Comparison of ENCODE assay signal across 22 mouse cellular contexts in the genomic region with DNA sequence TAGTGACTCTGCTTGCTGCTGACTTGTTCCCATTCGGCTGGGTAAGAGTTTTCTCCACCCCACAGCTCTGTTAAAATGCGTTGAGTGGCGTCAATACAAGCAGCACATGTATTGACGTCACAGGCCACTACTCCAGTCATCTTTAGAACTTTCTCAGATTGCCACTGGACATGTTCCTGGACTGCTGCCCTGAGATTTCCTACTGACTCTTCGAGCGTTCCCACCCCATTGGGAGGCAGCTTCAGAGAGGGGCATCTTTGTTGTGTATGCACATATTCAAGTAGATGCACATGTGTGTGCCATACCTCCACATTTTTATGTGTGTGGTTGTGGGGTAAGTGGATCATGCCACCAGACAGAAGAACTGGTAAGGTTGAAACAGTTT.
DNase-seq lines count a peak whose midpoint lies in the region; ATAC-seq and TF ChIP-seq lines count a peak whose summit lies in the region.
"Had no signal": no experiment of that assay in that cellular context is flagged by ENCODE, and none has a peak within 500 bp of the region (broad histone marks: within the 10 kb centered on the region; RNA-seq: fewer than 3 reads in every experiment).

No protein-coding gene starts in this region.

- no peaks in the 10 kb centered on the region for H3K79me2 ChIP-seq in liver, adult 2 months (ENCODE audit: control insufficient read depth, insufficient read depth, low read length)

- H3K9me3 ChIP-seq in heart, embryonic 15.5 days (replicated peaks) = no peaks in the 10 kb centered on the region
- H3K9me3 ChIP-seq in heart, embryonic 10.5 days = no peaks in the 10 kb centered on the region
- H3K9me3 ChIP-seq in liver, embryonic 12.5 days (replicated peaks) = no peaks in the 10 kb centered on the region
- H3K9me3 ChIP-seq in stomach, embryonic 15.5 days = no peaks in the 10 kb centered on the region
- H3K9me3 ChIP-seq in hindbrain, embryonic 12.5 days (replicated peaks) = no peaks in the 10 kb centered on the region
- H3K9me3 ChIP-seq: forebrain, embryonic 15.5 days; limb, embryonic 13.5 days; neural tube, embryonic 13.5 days had no signal

- ATAC-seq in heart, embryonic 15.5 days (replicated peaks; ENCODE audit: insufficient number of reproducible peaks, insufficient read depth, low FRiP score, low read depth) = no peak
- no peak for ATAC-seq in liver, embryonic 12.5 days
- ATAC-seq in stomach, embryonic 15.5 days (ENCODE audit: insufficient read depth, low FRiP score, low read depth) = no peak
- ATAC-seq in hindbrain, embryonic 12.5 days (ENCODE audit: low FRiP score) = no peak
- ATAC-seq: forebrain, embryonic 15.5 days; midbrain, embryonic 16.5 days had no signal

- peak overlapping the region; percentile 73 for H3K27ac ChIP-seq in heart, embryonic 15.5 days
- no peak overlapping the region for H3K27ac ChIP-seq in heart, embryonic 10.5 days
- 0 out of 2 replicates have a peak overlapping the region, but pooled peaks have one; percentile 5 for H3K27ac ChIP-seq in liver, adult 2 months (replicated peaks; ENCODE audit: insufficient read depth, low read depth, low read length)
- no peak overlapping the region for H3K27ac ChIP-seq in liver, embryonic 12.5 days
- peak overlapping the region; percentile 58 for H3K27ac ChIP-seq in stomach, embryonic 15.5 days
- H3K27ac ChIP-seq in hindbrain, embryonic 12.5 days = no peak overlapping the region
- H3K27ac ChIP-seq: forebrain, embryonic 15.5 days; limb, embryonic 13.5 days; liver, embryonic 14.5 days; neural tube, embryonic 13.5 days had no signal

- no peak overlapping the region for H3K4me3 ChIP-seq in heart, embryonic 15.5 days
- H3K4me3 ChIP-seq in heart, embryonic 10.5 days = no peak overlapping the region
- no peak overlapping the region for H3K4me3 ChIP-seq in liver, adult 2 months (ENCODE audit: insufficient read depth, low read depth, low read length)
- H3K4me3 ChIP-seq in liver, embryonic 12.5 days = no peak overlapping the region
- no peak overlapping the region for H3K4me3 ChIP-seq in stomach, embryonic 15.5 days (replicated peaks)
- no peak overlapping the region for H3K4me3 ChIP-seq in hindbrain, embryonic 12.5 days
- H3K4me3 ChIP-seq: forebrain, embryonic 15.5 days; limb, embryonic 13.5 days; myocyte; neural tube, embryonic 13.5 days had no signal

- TF ChIP-seq POLR2A in liver, adult 2 months (IDR thresholded peaks at IDR 0.05; ENCODE audit: extremely low read depth, insufficient read depth, low read length) = no peak

- H3K4me2 ChIP-seq in heart, embryonic 15.5 days = 0 out of 2 replicates have a peak overlapping the region, but pooled peaks have one; percentile 8
- no peak overlapping the region for H3K4me2 ChIP-seq in liver, embryonic 12.5 days
- H3K4me2 ChIP-seq in stomach, embryonic 15.5 days = no peak overlapping the region
- H3K4me2 ChIP-seq in hindbrain, embryonic 12.5 days (replicated peaks) = no peak overlapping the region
- H3K4me2 ChIP-seq: forebrain, embryonic 15.5 days; limb, embryonic 13.5 days; neural tube, embryonic 13.5 days had no signal

- H3K27me3 ChIP-seq in heart, embryonic 15.5 days = no peaks in the 10 kb centered on the region
- 0 out of 2 replicates have a peak, but pooled peaks cover 12% of the 10 kb centered on the region for H3K27me3 ChIP-seq in heart, embryonic 10.5 days (ENCODE audit: insufficient read depth, poor library complexity, severe bottlenecking)
- no peaks in the 10 kb centered on the region for H3K27me3 ChIP-seq in liver, adult 2 months (ENCODE audit: control insufficient read depth, insufficient read depth, low read length)
- H3K27me3 ChIP-seq in liver, embryonic 12.5 days (replicated peaks) = no peaks in the 10 kb centered on the region
- no peaks in the 10 kb centered on the region for H3K27me3 ChIP-seq in stomach, embryonic 15.5 days (replicated peaks)
- H3K27me3 ChIP-seq in hindbrain, embryonic 12.5 days = peaks cover 3% of the 10 kb centered on the region; the same call in 1 of the 2 replicates
- H3K27me3 ChIP-seq: forebrain, embryonic 15.5 days; limb, embryonic 13.5 days; neural tube, embryonic 13.5 days had no signal

- 41% methylated on average over 6 of the region's 6 CpGs for WGBS in heart, embryonic 15.5 days
- WGBS in heart, embryonic 10.5 days = 72% methylated on average over 6 of the region's 6 CpGs
- 64% methylated on average over 6 of the region's 6 CpGs for WGBS in liver, adult 2 months
- WGBS in liver, embryonic 12.5 days (ENCODE audit: insufficient replicate concordance) = 66% methylated on average over 6 of the region's 6 CpGs
- 73% methylated on average over 6 of the region's 6 CpGs for WGBS in stomach, embryonic 15.5 days
- 85% methylated on average over 6 of the region's 6 CpGs for WGBS in hindbrain, embryonic 12.5 days

- no peak overlapping the region for H3K9ac ChIP-seq in heart, embryonic 15.5 days
- H3K9ac ChIP-seq in liver, adult 2 months (ENCODE audit: low read depth, low read length) = no peak overlapping the region
- H3K9ac ChIP-seq in liver, embryonic 12.5 days = no peak overlapping the region
- no peak overlapping the region for H3K9ac ChIP-seq in stomach, embryonic 15.5 days
- H3K9ac ChIP-seq in hindbrain, embryonic 12.5 days = no peak overlapping the region
- H3K9ac ChIP-seq: forebrain, embryonic 15.5 days; limb, embryonic 13.5 days; liver, embryonic 14.5 days; neural tube, embryonic 13.5 days had no signal

- TF ChIP-seq CTCF in liver, adult 2 months (IDR thresholded peaks at IDR 0.05; ENCODE audit: low read depth, low read length) = no peak

- H3K36me3 ChIP-seq in heart, embryonic 15.5 days = no peaks in the 10 kb centered on the region
- H3K36me3 ChIP-seq in heart, embryonic 10.5 days = no peaks in the 10 kb centered on the region
- no peaks in the 10 kb centered on the region for H3K36me3 ChIP-seq in liver, adult 2 months (ENCODE audit: control insufficient read depth, insufficient read depth, low read length)
- H3K36me3 ChIP-seq in liver, embryonic 12.5 days = no peaks in the 10 kb centered on the region
- H3K36me3 ChIP-seq in stomach, embryonic 15.5 days = no peaks in the 10 kb centered on the region
- no peaks in the 10 kb centered on the region for H3K36me3 ChIP-seq in hindbrain, embryonic 12.5 days
- H3K36me3 ChIP-seq: forebrain, embryonic 15.5 days; limb, embryonic 13.5 days; neural tube, embryonic 13.5 days had no signal

- DNase-seq in heart, embryonic 10.5 days (ENCODE audit: low spot score) = no peak
- no peak for DNase-seq in liver, adult 2 months (ENCODE audit: extremely low read depth, low read depth, low spot score)
- peak; percentile 29 for DNase-seq in heart, postnatal 4 days
- DNase-seq: adrenal gland, adult 2 months; cerebellum, adult 11 months; cerebellum, adult 9-11 months; kidney, adult 8-10 months; kidney, postnatal 4 days; retina, postnatal 1 day; spleen, adult 18-20 months; thymus, adult 18-20 months; thymus, postnatal 4 days had no signal

- H3K4me1 ChIP-seq in heart, embryonic 15.5 days (replicated peaks) = peaks cover 23% of the 10 kb centered on the region
- H3K4me1 ChIP-seq in heart, embryonic 10.5 days = peaks cover 5% of the 10 kb centered on the region
- peaks cover 6% of the 10 kb centered on the region for H3K4me1 ChIP-seq in liver, adult 2 months (ENCODE audit: control insufficient read depth, insufficient read depth, low read length)
- no peaks in the 10 kb centered on the region for H3K4me1 ChIP-seq in liver, embryonic 12.5 days
- peaks cover 6% of the 10 kb centered on the region; the same call in 1 of the 2 replicates for H3K4me1 ChIP-seq in stomach, embryonic 15.5 days
- H3K4me1 ChIP-seq in hindbrain, embryonic 12.5 days = peaks cover 4% of the 10 kb centered on the region

Comparison
In these comparisons a context has a peak if more than half of its experiments do, and no peak if none do; other contexts are left out.
1. H3K27ac ChIP-seq: peak in heart, embryonic 15.5 days (single experiment), liver, adult 2 months (single experiment) and stomach, embryonic 15.5 days (single experiment); none in heart, embryonic 10.5 days (single experiment), liver, embryonic 12.5 days (single experiment) and hindbrain, embryonic 12.5 days (single experiment).